Mouse (Mus musculus) forelimb bud, embryonic 11.5 days (tissue): ENCODE data around the gene S100a7a.

Experiments
- DNase-seq: peaks from one replicate; pipeline ENCODE4 v3.0.0-alpha.2; 2012; ENCODE audit warnings: low read depth, low spot score

The S100a7a gene

GRCm38 (mm10) chr3:90653717-90654116, at the start of gene S100a7a:
S100a7a (plus strand) TSS chr3:90654017.
- no peak for DNase-seq

- DNase-seq = peak; percentile 38
Observed at GRCm38 (mm10) chr3:90604416-90604815, 49.4 kb upstream of the S100a7a start.

GRCm38 (mm10) chr3:90605049-90605448, 48.8 kb upstream of the S100a7a start:
- no peak for DNase-seq

- no peak for DNase-seq
Observed at GRCm38 (mm10) chr3:90605736-90606135, 48.1 kb upstream of the S100a7a start.

GRCm38 (mm10) chr3:90606185-90606584, 47.6 kb upstream of the S100a7a start:
- DNase-seq = peak; percentile 65

GRCm38 (mm10) chr3:90607361-90607760, 46.5 kb upstream of the S100a7a start:
- no peak for DNase-seq

GRCm38 (mm10) chr3:90608223-90608622, 45.6 kb upstream of the S100a7a start, which contains the start of gene S100a5:
S100a5 (plus strand) TSS chr3:90608523.
- no peak for DNase-seq

GRCm38 (mm10) chr3:90609102-90609501, 44.7 kb upstream of the S100a7a start:
- DNase-seq = no peak

- DNase-seq = no peak
Observed at GRCm38 (mm10) chr3:90611494-90611893, 42.3 kb upstream of the S100a7a start.

GRCm38 (mm10) chr3:90612061-90612460, 41.8 kb upstream of the S100a7a start:
- DNase-seq = no peak

- peak; percentile 72 for DNase-seq
Observed at GRCm38 (mm10) chr3:90612728-90613291, 41.0 kb upstream of the S100a7a start, which contains the start of gene S100a6. S100a6 (plus strand) TSS chr3:90612882.

GRCm38 (mm10) chr3:90613461-90614147, 40.2 kb upstream of the S100a7a start:
- no peak for DNase-seq

- no peak for DNase-seq
Observed at GRCm38 (mm10) chr3:90614148-90614530, 39.7 kb upstream of the S100a7a start.

- no peak for DNase-seq
Observed at GRCm38 (mm10) chr3:90614611-90615251, 39.1 kb upstream of the S100a7a start.

GRCm38 (mm10) chr3:90615415-90615814, 38.4 kb upstream of the S100a7a start:
- peak; percentile 73 for DNase-seq

GRCm38 (mm10) chr3:90615911-90616310, 37.9 kb upstream of the S100a7a start:
- DNase-seq = no peak

- DNase-seq = no peak
Observed at GRCm38 (mm10) chr3:90617586-90617985, 36.2 kb upstream of the S100a7a start.

- no peak for DNase-seq
Observed at GRCm38 (mm10) chr3:90621552-90621951, 32.3 kb upstream of the S100a7a start.

- DNase-seq = peak; percentile 72
Observed at GRCm38 (mm10) chr3:90623435-90624071, 30.3 kb upstream of the S100a7a start.

- no peak for DNase-seq
Observed at GRCm38 (mm10) chr3:90625496-90625895, 28.3 kb upstream of the S100a7a start.

GRCm38 (mm10) chr3:90626266-90627021, 27.4 kb upstream of the S100a7a start:
- no peak for DNase-seq

- DNase-seq = no peak
Observed at GRCm38 (mm10) chr3:90627366-90627765, 26.5 kb upstream of the S100a7a start.
